7 mouse cellular contexts compared by ENCODE assay signal in the genomic region with DNA sequence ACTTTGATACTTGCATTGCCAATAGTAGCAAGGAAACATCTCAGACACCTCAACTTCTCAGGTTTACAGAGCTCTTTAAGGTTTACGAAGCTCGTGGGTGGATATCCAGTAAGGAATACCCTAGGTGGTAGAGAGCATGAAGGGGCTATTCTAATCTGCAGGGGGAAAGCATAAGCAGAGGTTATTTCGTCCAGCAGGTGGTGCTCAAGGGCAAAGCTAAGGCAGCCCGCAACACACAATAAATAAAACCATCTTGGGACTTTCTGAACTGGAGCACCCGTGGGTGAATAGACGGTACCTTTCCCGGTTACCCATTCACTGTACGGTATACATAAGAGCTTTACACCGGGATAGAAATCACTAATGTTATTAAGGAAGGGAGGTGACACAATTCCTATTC.
DNase-seq lines count a peak whose midpoint lies in the region; ATAC-seq and TF ChIP-seq lines count a peak whose summit lies in the region.

No protein-coding gene starts in this region.

- TF ChIP-seq CTCF in cortical plate, adult 2 months (IDR thresholded peaks at IDR 0.05; ENCODE audit: extremely low read depth, insufficient read depth, low read length) = peak; percentile 90
- peak; percentile 83; the same call in 1 of the 2 replicates for TF ChIP-seq CTCF in small intestine, adult 2 months (IDR thresholded peaks at IDR 0.05; ENCODE audit: extremely low read depth, insufficient read length, insufficient replicate concordance, low read depth, low read length)

- DNase-seq in adrenal gland, adult (ENCODE audit: inconsistent age in 2 of 2, low spot score in 1 of 2) = peak; percentile 40 to 84
- DNase-seq in kidney, adult 11 months = peak; percentile 29
- DNase-seq in left cerebral cortex, postnatal 36 days (ENCODE audit: low spot score in 2 of 2) = peak; percentile 59 to 73

- no peak for TF ChIP-seq POLR2A in cortical plate, adult 2 months (IDR thresholded peaks at IDR 0.05; ENCODE audit: extremely low read depth, insufficient read depth, low read length)
- TF ChIP-seq POLR2A in small intestine, adult 2 months (IDR thresholded peaks at IDR 0.05; ENCODE audit: low read depth, low read length) = no peak

- H3K36me3 ChIP-seq in midbrain, embryonic 12.5 days = no peaks in the 10 kb centered on the region
- no peaks in the 10 kb centered on the region for H3K36me3 ChIP-seq in small intestine, adult 2 months (ENCODE audit: control insufficient read depth, insufficient read depth, low read length)

- WGBS in midbrain, embryonic 12.5 days = 23% methylated on average over 9 of the region's 9 CpGs
- WGBS in small intestine, adult 2 months = 6% methylated on average over 9 of the region's 9 CpGs

- H3K9me3 ChIP-seq in midbrain, embryonic 12.5 days = no peaks in the 10 kb centered on the region

- no peak overlapping the region for H3K4me2 ChIP-seq in midbrain, embryonic 12.5 days (replicated peaks)

- no peak overlapping the region for H3K4me3 ChIP-seq in cortical plate, adult 2 months (ENCODE audit: insufficient read depth, low read length)
- H3K4me3 ChIP-seq in midbrain, embryonic 12.5 days = no peak overlapping the region
- no peak overlapping the region for H3K4me3 ChIP-seq in small intestine, adult 2 months (ENCODE audit: low read depth, low read length)

- no peaks in the 10 kb centered on the region for H3K27me3 ChIP-seq in midbrain, embryonic 12.5 days
- no peaks in the 10 kb centered on the region for H3K27me3 ChIP-seq in small intestine, adult 2 months (ENCODE audit: control insufficient read depth, insufficient read depth, low read length)

- no peaks in the 10 kb centered on the region for H3K4me1 ChIP-seq in cortical plate, adult 2 months (ENCODE audit: control insufficient read depth, insufficient read depth, low read length)
- H3K4me1 ChIP-seq in midbrain, embryonic 12.5 days = no peaks in the 10 kb centered on the region
- H3K4me1 ChIP-seq in small intestine, adult 2 months (ENCODE audit: control insufficient read depth, insufficient read depth, insufficient read length, low read length) = no peaks in the 10 kb centered on the region

- no peak overlapping the region for H3K9ac ChIP-seq in midbrain, embryonic 12.5 days (replicated peaks)

- intact Hi-C loops in left cerebral cortex, postnatal 36 days (cut with DNase I) = loop anchor here (2.0 to 5.0 kb wide), 2 partner anchors 140 to 951 kb away; no protein-coding TSS in a partner anchor

- ATAC-seq in granulocyte monocyte progenitor cell, adult 5-6 weeks (replicated peaks; ENCODE audit: poor library complexity, severe bottlenecking) = peak; percentile 97
- ATAC-seq in midbrain, embryonic 12.5 days (ENCODE audit: low FRiP score, low read depth) = peak; percentile 83

- H3K27ac ChIP-seq in cortical plate, adult 2 months (ENCODE audit: insufficient read depth, low read length) = no peak overlapping the region
- H3K27ac ChIP-seq in midbrain, embryonic 12.5 days (replicated peaks) = no peak overlapping the region
- H3K27ac ChIP-seq in small intestine, adult 2 months (ENCODE audit: insufficient read depth, low read depth, low read length) = no peak overlapping the region
